Mouse (Mus musculus) testis, adult 2 months (tissue): Measurements from ENCODE around the gene Ppp1r3d. TPM values are rescaled to one million over a fixed set of nuclear protein-coding genes. Genes with fewer than 3 reads are reported as not detected.

Source experiments
- H3K27ac ChIP-seq: fragments of 200-500 bp; 2 replicates; pipeline ENCODE4 v1.5.1; 2012; ENCODE audit warnings: low read depth, low read length; ENCODE audit not compliant: control insufficient read depth, insufficient read depth
- H3K27me3 ChIP-seq: fragments of 200-500 bp; 2 replicates; pipeline ENCODE4 v1.6.1; 2012; ENCODE audit warnings: mild to moderate bottlenecking, low read length, moderate library complexity; ENCODE audit not compliant: control insufficient read depth, insufficient read depth
- H3K36me3 ChIP-seq: fragments of 200-500 bp; 2 replicates; pipeline ENCODE4 v1.6.1; 2012; ENCODE audit warnings: mild to moderate bottlenecking, low read length; ENCODE audit not compliant: control insufficient read depth, insufficient read depth
- H3K4me1 ChIP-seq: fragments of 200-500 bp; 2 replicates; pipeline ENCODE4 v1.6.1; 2012; ENCODE audit warnings: low read length; ENCODE audit not compliant: control insufficient read depth, insufficient read depth
- H3K4me3 ChIP-seq: fragments of 200-500 bp; 2 replicates; pipeline ENCODE4 v1.5.1; 2012; ENCODE audit warnings: low read depth, mild to moderate bottlenecking, low read length, moderate library complexity, mixed read lengths; ENCODE audit not compliant: control insufficient read depth
- CTCF ChIP-seq: fragments of 200-500 bp; IDR thresholded peaks from 2 replicates; pipeline ENCODE4 v1.5.1; 2012; ENCODE audit warnings: low read depth, mild to moderate bottlenecking, inconsistent platforms, low read length, moderate library complexity; ENCODE audit not compliant: control insufficient read depth, insufficient read depth, insufficient replicate concordance
- POLR2A ChIP-seq: fragments of 200-500 bp; IDR thresholded peaks from 2 replicates; pipeline ENCODE4 v1.6.1; 2012; ENCODE audit warnings: low read depth, mild to moderate bottlenecking, inconsistent platforms, low read length, moderate library complexity; ENCODE audit not compliant: control insufficient read depth
- polyA plus RNA-seq: library from polyadenylated mRNA; depleted of rRNA; stranded (reverse); fragments of >200 nt; gene quantifications from 2 replicates; pipeline ENCODE4 v1.2.3, GENCODE M21; 2012

Gene Ppp1r3d
- polyA plus RNA-seq, 1 experiment = 0.64 TPM

DNA sequence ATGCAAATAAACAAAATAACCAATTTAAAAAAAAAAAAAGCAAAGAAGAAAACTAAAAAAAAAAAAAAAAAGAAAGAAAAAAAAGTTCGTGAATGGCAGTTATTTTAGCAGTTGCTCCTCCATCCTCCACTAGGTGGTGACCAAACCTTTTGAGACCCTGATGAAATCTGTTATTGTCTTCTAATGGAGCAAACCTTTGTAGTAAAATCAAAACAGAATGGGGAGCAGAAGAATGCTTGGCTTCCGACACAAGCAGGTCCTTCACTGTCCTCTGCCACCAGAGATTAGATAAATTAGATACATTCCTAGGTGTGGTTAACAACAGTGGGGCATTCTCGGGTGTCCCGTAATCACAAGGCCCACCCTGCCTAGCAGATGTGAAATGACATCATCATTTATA is 12.0 kb upstream of the Ppp1r3d start:
- H3K27ac ChIP-seq = no peak overlapping the region
- no peaks in the 10 kb centered on the region for H3K36me3 ChIP-seq
- H3K27me3 ChIP-seq = no peaks in the 10 kb centered on the region
- no peaks in the 10 kb centered on the region for H3K4me1 ChIP-seq
- TF ChIP-seq POLR2A (no peak), CTCF (no peak)
- H3K4me3 ChIP-seq = no peak overlapping the region

DNA sequence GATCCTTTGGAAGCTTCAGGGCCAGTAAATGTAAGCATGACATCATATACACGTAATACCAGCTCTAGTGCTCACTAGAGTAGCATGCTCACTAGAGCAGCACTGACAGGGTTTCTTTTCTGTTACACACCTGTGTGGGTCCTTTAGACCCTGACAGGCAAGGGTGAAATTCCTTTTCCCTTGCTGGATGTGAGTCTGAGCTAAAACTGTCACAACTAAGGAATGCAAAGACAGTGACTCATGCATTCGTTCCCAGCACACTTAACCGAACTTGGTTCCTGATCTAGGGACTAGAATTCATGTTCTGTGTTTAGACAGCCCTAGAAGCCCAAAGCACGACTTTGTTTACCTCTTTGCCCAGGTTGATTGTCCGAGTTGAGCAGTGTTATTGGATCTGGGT is 9.0 kb upstream of the Ppp1r3d start:
- Histone ChIP-seq H3K27me3 (no peaks in the 10 kb centered on the region), H3K4me1 (no peaks in the 10 kb centered on the region), H3K27ac (no peak overlapping the region), H3K36me3 (no peaks in the 10 kb centered on the region; the same call in 1 of the 2 replicates), H3K4me3 (no peak overlapping the region)
- TF ChIP-seq CTCF = no peak
- TF ChIP-seq POLR2A = no peak

DNA sequence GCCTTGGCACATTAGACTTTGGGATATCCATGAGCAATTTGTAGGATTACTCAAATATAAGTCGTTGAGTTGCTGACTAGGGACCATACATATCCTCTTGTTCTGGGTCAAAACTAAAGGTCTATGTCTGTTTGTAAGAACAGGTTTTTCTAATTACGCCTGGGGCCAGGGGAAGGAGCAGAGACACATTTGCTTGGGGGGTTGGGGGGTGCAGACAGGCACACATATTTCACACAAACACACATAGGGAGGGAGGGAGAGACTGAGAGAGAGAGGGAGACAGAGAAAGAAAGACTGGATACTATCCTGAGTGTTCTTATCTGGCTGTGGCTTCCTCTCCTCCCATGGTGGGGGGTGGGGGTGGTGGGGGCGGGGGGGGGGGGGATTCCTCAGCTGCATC is 7.9 kb upstream of the Ppp1r3d start:
- H3K4me1 ChIP-seq = no peaks in the 10 kb centered on the region
- H3K4me3 ChIP-seq = no peak overlapping the region
- no peak for TF ChIP-seq POLR2A
- TF ChIP-seq CTCF = no peak
- H3K27ac ChIP-seq = no peak overlapping the region
- H3K27me3 ChIP-seq = no peaks in the 10 kb centered on the region
- H3K36me3 ChIP-seq = no peaks in the 10 kb centered on the region; the same call in 1 of the 2 replicates

DNA sequence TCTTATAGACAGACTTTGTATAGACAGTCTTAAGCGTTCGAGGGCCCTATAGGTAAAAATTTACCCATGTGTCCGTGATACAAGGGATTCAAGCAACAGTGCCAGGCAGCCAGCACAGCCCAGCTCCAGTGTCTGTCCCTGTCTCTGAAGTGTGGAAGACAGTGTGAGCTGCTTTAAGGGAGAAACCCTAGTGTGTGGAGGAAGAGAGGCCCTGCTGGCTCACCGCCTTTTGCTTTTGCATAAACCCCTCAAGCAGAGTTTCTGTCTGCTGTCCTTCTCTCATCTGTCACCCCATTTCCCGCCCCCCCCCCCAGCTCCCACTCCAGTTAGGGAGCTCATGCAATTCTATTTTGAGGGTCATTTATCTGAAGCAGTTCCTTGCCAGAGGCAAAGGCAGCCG is 7.3 kb upstream of the Ppp1r3d start:
- TF ChIP-seq POLR2A (no peak), CTCF (no peak)
- no peaks in the 10 kb centered on the region for H3K27me3 ChIP-seq
- H3K27ac ChIP-seq = no peak overlapping the region

DNA sequence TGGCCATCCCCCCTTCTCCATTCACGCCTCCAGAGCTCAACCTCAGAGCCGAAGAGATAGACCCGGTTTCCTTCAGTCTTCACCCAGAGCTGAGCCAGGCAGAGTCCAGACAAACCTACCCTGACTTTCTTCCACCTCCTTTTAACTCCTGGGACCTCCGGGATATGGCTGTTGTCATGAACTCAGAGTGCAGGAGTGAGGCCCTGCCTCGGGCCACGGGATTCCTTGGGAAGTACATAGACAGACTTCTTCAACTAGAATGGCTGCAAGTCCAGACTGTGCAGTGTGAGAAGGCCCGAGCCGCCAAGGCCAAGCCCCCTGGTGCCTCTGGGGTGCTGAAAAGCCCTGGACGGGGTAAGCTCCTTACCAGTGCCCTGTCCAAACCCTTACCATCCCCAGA is 6.3 kb upstream of the Ppp1r3d start:
- H3K27ac ChIP-seq = no peak overlapping the region
- no peaks in the 10 kb centered on the region for H3K4me1 ChIP-seq
- no peaks in the 10 kb centered on the region; the same call in 1 of the 2 replicates for H3K36me3 ChIP-seq
- TF ChIP-seq CTCF (no peak), POLR2A (no peak)
- no peaks in the 10 kb centered on the region for H3K27me3 ChIP-seq
- no peak overlapping the region for H3K4me3 ChIP-seq

More for the DNA sequence above, 7.3 kb upstream of the Ppp1r3d start:
- H3K4me3 ChIP-seq = no peak overlapping the region
- no peaks in the 10 kb centered on the region; the same call in 1 of the 2 replicates for H3K36me3 ChIP-seq
- no peaks in the 10 kb centered on the region for H3K4me1 ChIP-seq

DNA sequence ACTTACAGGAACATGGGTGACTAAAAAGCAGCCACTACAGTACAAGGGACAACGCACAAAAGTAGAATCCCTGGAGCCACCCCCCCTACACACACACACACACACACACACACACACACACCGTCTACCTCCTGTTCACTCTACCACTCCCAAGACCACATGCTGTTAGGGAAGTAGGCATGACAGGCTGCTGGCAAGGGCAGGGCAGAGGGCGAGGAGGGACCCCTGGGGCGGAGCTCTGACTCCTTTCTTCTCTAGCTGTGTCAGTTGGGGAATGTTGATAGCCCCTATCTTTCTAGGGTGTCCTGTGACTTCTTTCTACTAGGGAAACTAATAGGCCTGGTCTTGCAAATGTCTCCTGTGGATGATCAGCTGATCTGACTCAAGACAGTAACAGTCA is 2.7 kb upstream of the Ppp1r3d start:
- Histone ChIP-seq H3K4me3 (no peak overlapping the region), H3K4me1 (peaks cover 18% of the 10 kb centered on the region), H3K27me3 (no peaks in the 10 kb centered on the region), H3K27ac (no peak overlapping the region), H3K36me3 (no peaks in the 10 kb centered on the region; the same call in 1 of the 2 replicates)
- TF ChIP-seq POLR2A (no peak), CTCF (no peak)

DNA sequence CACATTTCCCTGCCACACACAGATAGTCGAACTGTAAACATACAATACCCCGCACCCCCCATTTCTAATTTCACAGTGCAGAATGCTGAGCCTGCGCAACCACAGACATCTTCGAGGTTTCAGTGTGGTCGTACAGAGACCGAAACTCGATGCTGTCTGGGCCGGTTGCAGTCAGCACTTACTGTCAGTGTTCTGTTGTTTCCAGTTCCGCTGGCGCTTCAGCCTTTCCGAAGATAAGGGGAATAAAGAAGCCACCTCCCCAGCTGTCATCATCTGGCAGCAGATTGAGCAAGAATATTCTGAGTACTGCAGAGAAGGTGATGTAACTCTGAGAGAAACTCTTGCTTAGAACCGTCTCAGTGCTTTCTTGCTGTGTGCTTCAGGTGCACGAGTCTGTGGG is 2.2 kb upstream of the Ppp1r3d start:
- H3K27me3 ChIP-seq = no peaks in the 10 kb centered on the region
- H3K4me3 ChIP-seq = no peak overlapping the region
- peaks cover 18% of the 10 kb centered on the region for H3K4me1 ChIP-seq
- TF ChIP-seq POLR2A (no peak), CTCF (no peak)
- no peak overlapping the region for H3K27ac ChIP-seq
- no peaks in the 10 kb centered on the region; the same call in 1 of the 2 replicates for H3K36me3 ChIP-seq

DNA sequence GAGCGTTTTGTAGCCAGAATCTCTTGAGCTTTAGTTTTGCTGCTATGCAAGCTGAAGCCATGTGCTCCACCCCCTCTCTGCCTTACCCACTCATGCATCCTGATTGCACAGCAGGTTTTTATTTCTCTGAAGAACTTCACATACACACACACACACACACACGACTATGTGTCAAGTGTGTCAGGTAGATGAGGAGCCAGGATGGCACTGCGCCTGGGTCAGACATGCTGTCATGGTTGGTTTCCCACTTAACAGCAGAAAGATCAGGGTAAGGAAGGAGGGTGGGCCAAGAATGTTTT is 827 bp upstream of the Ppp1r3d start:
- H3K4me1 ChIP-seq = peaks cover 18% of the 10 kb centered on the region
- H3K27me3 ChIP-seq = no peaks in the 10 kb centered on the region
- H3K27ac ChIP-seq = no peak overlapping the region
- H3K4me3 ChIP-seq = no peak overlapping the region
- TF ChIP-seq CTCF (no peak), POLR2A (no peak)
- H3K36me3 ChIP-seq = no peaks in the 10 kb centered on the region
